Mouse (Mus musculus) granulocyte monocyte progenitor cell, adult 5-6 weeks (primary cell): ENCODE measurements at regions not wholly inside any gene's neighbourhood (a gene's known extent, or its start where the extent isn't known, plus 50 kb on each side); places are given as distances from the start of the nearest gene placed in this dataset.

Experiments
- ATAC-seq: replicated peaks from 2 replicates; pipeline ENCODE4 v1.8.0; 2016; ENCODE audit warnings: mild to moderate bottlenecking, moderate TSS enrichment, inconsistent platforms; ENCODE audit not compliant: poor library complexity, severe bottlenecking

GRCm38 (mm10) chr9:52850552-52850951, 171.0 kb upstream of the AI593442 start:
- ATAC-seq = no peak

- ATAC-seq = no peak
Observed at GRCm38 (mm10) chr9:52849931-52850330, 170.4 kb upstream of the AI593442 start.

- no peak for ATAC-seq
Observed at GRCm38 (mm10) chr9:52841105-52841504, 161.5 kb upstream of the AI593442 start.

- ATAC-seq = no peak
Observed at GRCm38 (mm10) chr9:52839996-52840395, 160.4 kb upstream of the AI593442 start.

GRCm38 (mm10) chr9:52836151-52836630, 156.6 kb upstream of the AI593442 start:
- no peak for ATAC-seq

- ATAC-seq = no peak
Observed at GRCm38 (mm10) chr9:52835481-52836150, 156.0 kb upstream of the AI593442 start.

GRCm38 (mm10) chr9:52826781-52827180, 147.2 kb upstream of the AI593442 start:
- ATAC-seq = no peak

GRCm38 (mm10) chr9:52816309-52816708, 136.7 kb upstream of the AI593442 start:
- ATAC-seq = no peak

- no peak for ATAC-seq
Observed at GRCm38 (mm10) chr9:52802969-52803368, 123.4 kb upstream of the AI593442 start.

- ATAC-seq = no peak
Observed at GRCm38 (mm10) chr9:52801801-52802200, 122.2 kb upstream of the AI593442 start.

GRCm38 (mm10) chr9:52800476-52800875, 120.9 kb upstream of the AI593442 start:
- no peak for ATAC-seq

GRCm38 (mm10) chr9:52792596-52792995, 113.0 kb upstream of the AI593442 start:
- ATAC-seq = no peak

- ATAC-seq = no peak
Observed at GRCm38 (mm10) chr9:52782520-52782919, 102.9 kb upstream of the AI593442 start.

GRCm38 (mm10) chr9:52776542-52776941, 97.0 kb upstream of the AI593442 start:
- no peak for ATAC-seq

- ATAC-seq = no peak
Observed at GRCm38 (mm10) chr9:52775232-52775631, 95.7 kb upstream of the AI593442 start.

- no peak for ATAC-seq
Observed at GRCm38 (mm10) chr9:52768056-52768455, 88.5 kb upstream of the AI593442 start.

- ATAC-seq = no peak
Observed at GRCm38 (mm10) chr9:52765809-52766208, 86.2 kb upstream of the AI593442 start.

- ATAC-seq = no peak
Observed at GRCm38 (mm10) chr9:52762836-52763235, 83.3 kb upstream of the AI593442 start.

GRCm38 (mm10) chr9:52761257-52761656, 81.7 kb upstream of the AI593442 start:
- ATAC-seq = no peak

- ATAC-seq = no peak
Observed at GRCm38 (mm10) chr9:52748366-52748765, 68.8 kb upstream of the AI593442 start.

GRCm38 (mm10) chr9:52738560-52739100, 59.0 kb upstream of the AI593442 start:
- no peak for ATAC-seq
